In the genomic region with DNA sequence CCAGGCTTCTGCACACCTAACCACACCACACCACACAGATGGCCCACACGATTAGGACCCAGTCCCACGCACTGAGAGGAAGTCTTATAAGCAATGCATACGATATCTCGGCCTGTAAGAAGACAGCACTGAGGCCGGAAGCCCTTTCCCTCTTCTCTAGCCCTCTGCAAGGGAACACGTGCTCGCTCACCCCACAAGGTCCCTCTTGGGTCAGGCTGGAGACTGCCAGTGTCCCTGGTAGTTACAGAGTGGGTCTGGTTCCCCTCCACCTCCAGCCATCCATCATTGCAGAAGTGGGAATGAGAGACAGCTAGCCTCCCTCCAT, we compare ENCODE assay signal across 9 mouse cellular contexts. TPM values are rescaled to one million over a fixed set of nuclear protein-coding genes. Genes with fewer than 3 reads are reported as not detected.
A peak's percentile ranks its signal among the peaks of the same experiment; 100 is the strongest.
DNase-seq lines count a peak whose midpoint lies in the region; ATAC-seq and TF ChIP-seq lines count a peak whose summit lies in the region.
"Had no signal": no experiment of that assay in that cellular context is flagged by ENCODE, and none has a peak within 500 bp of the region (broad histone marks: within the 10 kb centered on the region; RNA-seq: fewer than 3 reads in every experiment).

No protein-coding gene starts in this region.

- no peak for ATAC-seq in neural tube, embryonic 11.5 days (ENCODE audit: insufficient read depth, low FRiP score, low TSS enrichment)
- no peak for ATAC-seq in heart, embryonic 14.5 days (ENCODE audit: insufficient number of reproducible peaks, insufficient read depth, low FRiP score, low read depth)
- ATAC-seq in liver, embryonic 14.5 days (ENCODE audit: insufficient read depth) = peak; percentile 31
- ATAC-seq in neural tube, embryonic 14.5 days (ENCODE audit: low read depth) = no peak

- no peak overlapping the region for H3K27ac ChIP-seq in neural tube, embryonic 11.5 days (ENCODE audit: low read depth, low read length)
- H3K27ac ChIP-seq in heart, embryonic 14.5 days (replicated peaks in 1 of 2; ENCODE audit: control insufficient read depth in 1 of 2, insufficient read depth in 1 of 2, low read depth in 2 of 2, low read length in 2 of 2) = no peak overlapping the region
- H3K27ac ChIP-seq in liver, embryonic 14.5 days = peak overlapping the region; percentile 19
- no peak overlapping the region for H3K27ac ChIP-seq in neural tube, embryonic 14.5 days (ENCODE audit: low read depth, low read length)

- H3K9me3 ChIP-seq in neural tube, embryonic 11.5 days (ENCODE audit: control insufficient read depth, low read length) = no peaks in the 10 kb centered on the region
- no peaks in the 10 kb centered on the region for H3K9me3 ChIP-seq in heart, embryonic 14.5 days (ENCODE audit: control insufficient read depth, low read length)
- no peaks in the 10 kb centered on the region for H3K9me3 ChIP-seq in liver, embryonic 14.5 days (ENCODE audit: control insufficient read depth, low read length)
- no peaks in the 10 kb centered on the region for H3K9me3 ChIP-seq in neural tube, embryonic 14.5 days (ENCODE audit: control insufficient read depth, low read length)

- H3K9ac ChIP-seq in neural tube, embryonic 11.5 days (ENCODE audit: low read length) = peak overlapping the region; percentile 98
- H3K9ac ChIP-seq in heart, embryonic 14.5 days (ENCODE audit: low read length) = peak overlapping the region; percentile 99
- peak overlapping the region; percentile 61 for H3K9ac ChIP-seq in liver, embryonic 14.5 days (replicated peaks)
- peak overlapping the region; percentile 97 for H3K9ac ChIP-seq in neural tube, embryonic 14.5 days (replicated peaks; ENCODE audit: low read depth, low read length)

- TF ChIP-seq CTCF in liver, embryonic 14.5 days (IDR thresholded peaks at IDR 0.05; ENCODE audit: low read depth) = no peak

- H3K4me2 ChIP-seq in neural tube, embryonic 11.5 days (ENCODE audit: low read depth) = peak overlapping the region; percentile 92
- H3K4me2 ChIP-seq in heart, embryonic 14.5 days (ENCODE audit: low read length) = peak overlapping the region; percentile 93
- peak overlapping the region; percentile 99 for H3K4me2 ChIP-seq in liver, embryonic 14.5 days (ENCODE audit: low read depth)
- H3K4me2 ChIP-seq in neural tube, embryonic 14.5 days (ENCODE audit: low read depth, low read length) = peak overlapping the region; percentile 98

- no peaks in the 10 kb centered on the region for H3K36me3 ChIP-seq in neural tube, embryonic 11.5 days (ENCODE audit: control insufficient read depth, insufficient read depth, low read length)
- H3K36me3 ChIP-seq in heart, embryonic 14.5 days (ENCODE audit: control insufficient read depth, insufficient read depth, low read length) = peaks cover 13% of the 10 kb centered on the region
- H3K36me3 ChIP-seq in liver, embryonic 14.5 days (replicated peaks; ENCODE audit: control insufficient read depth, insufficient read depth, low read depth) = no peaks in the 10 kb centered on the region
- H3K36me3 ChIP-seq in neural tube, embryonic 14.5 days (ENCODE audit: control insufficient read depth, insufficient read depth, low read length) = no peaks in the 10 kb centered on the region

- peaks cover 30% of the 10 kb centered on the region for H3K4me1 ChIP-seq in neural tube, embryonic 11.5 days (ENCODE audit: control insufficient read depth, insufficient read depth, low read length)
- peaks cover 32 to 55% of the 10 kb centered on the region in 2 experiments for H3K4me1 ChIP-seq in heart, embryonic 14.5 days (ENCODE audit: control insufficient read depth in 2 of 2, insufficient read depth in 2 of 2, low read length in 2 of 2)
- H3K4me1 ChIP-seq in liver, embryonic 14.5 days (replicated peaks; ENCODE audit: control insufficient read depth in 2 of 2, insufficient read depth in 2 of 2, low read length in 1 of 2) = peaks cover 57 to 75% of the 10 kb centered on the region in 2 experiments
- peaks cover 48% of the 10 kb centered on the region for H3K4me1 ChIP-seq in neural tube, embryonic 14.5 days (ENCODE audit: control insufficient read depth, insufficient read depth, low read length)

- H3K27me3 ChIP-seq in neural tube, embryonic 11.5 days (ENCODE audit: control insufficient read depth, insufficient read depth, low read length) = no peaks in the 10 kb centered on the region
- H3K27me3 ChIP-seq in heart, embryonic 14.5 days (ENCODE audit: control insufficient read depth, insufficient read depth, low read length) = no peaks in the 10 kb centered on the region
- H3K27me3 ChIP-seq in liver, embryonic 14.5 days (ENCODE audit: control insufficient read depth, insufficient read depth, low read length) = no peaks in the 10 kb centered on the region
- no peaks in the 10 kb centered on the region; the same call in 1 of the 2 replicates for H3K27me3 ChIP-seq in neural tube, embryonic 14.5 days (ENCODE audit: control insufficient read depth, insufficient read depth, low read length)

- peak overlapping the region; percentile 97 for H3K4me3 ChIP-seq in neural tube, embryonic 11.5 days (ENCODE audit: low read depth, low read length)
- H3K4me3 ChIP-seq in heart, embryonic 14.5 days (ENCODE audit: control insufficient read depth in 1 of 2, insufficient read depth in 1 of 2, low read depth in 1 of 2, low read length in 2 of 2) = peak overlapping the region; percentile 15 to 98
- peak overlapping the region; percentile 55 to 64 for H3K4me3 ChIP-seq in liver, embryonic 14.5 days (ENCODE audit: insufficient read depth in 1 of 2, low read depth in 2 of 2, low read length in 2 of 2)
- H3K4me3 ChIP-seq in neural tube, embryonic 14.5 days (ENCODE audit: low read depth, low read length) = peak overlapping the region; percentile 98

- no peak for TF ChIP-seq EP300 in liver, embryonic 14.5 days (IDR thresholded peaks at IDR 0.05; ENCODE audit: low read depth)

- WGBS in neural tube, embryonic 11.5 days = 70% methylated on average over 7 of the region's 7 CpGs
- 47% methylated on average over 7 of the region's 7 CpGs for WGBS in heart, embryonic 14.5 days
- 3% methylated on average over 7 of the region's 7 CpGs for WGBS in liver, embryonic 14.5 days (ENCODE audit: insufficient replicate concordance)
- WGBS in neural tube, embryonic 14.5 days = 65% methylated on average over 7 of the region's 7 CpGs

- no peak for DNase-seq in neural tube, embryonic 11.5 days (ENCODE audit: low spot score)
- no peak for DNase-seq in neural tube, embryonic 10.5 days (ENCODE audit: extremely low spot score, low spot score)
- DNase-seq in liver, embryonic 14.5 days (ENCODE audit: low read depth in 3 of 3, low spot score in 3 of 3) = peak; percentile 59 to 61 (median 61)
- no peak for DNase-seq in ovary, postnatal 14 days (ENCODE audit: low spot score)
- no peak for DNase-seq in layer of hippocampus, adult 11-12 months (ENCODE audit: low spot score)
- DNase-seq in adrenal gland, postnatal 10 days = no peak

RNA-seq across cellular contexts. Expression of gene Csk, which starts 9.6 kb away (rescaled TPM):
- polyA plus RNA-seq in neural tube, embryonic 11.5 days (2014; fragmentation: Nextera tagmentation; extraction: Ambion mirVana) = 29.9 and 35.2 TPM in 2 replicates
- 13.1 and 14.9 TPM in 2 replicates for polyA plus RNA-seq in heart, embryonic 14.5 days (2014; fragmentation: Nextera tagmentation; extraction: Ambion mirVana)
- 22.7 and 26.3 TPM in 2 replicates for polyA plus RNA-seq in liver, embryonic 14.5 days (2012; rRNA removed)
- polyA plus RNA-seq in liver, embryonic 14.5 days (2014; fragmentation: Nextera tagmentation; extraction: Ambion mirVana) = 11.1 and 13.8 TPM in 2 replicates
- polyA plus RNA-seq in neural tube, embryonic 14.5 days (2014; fragmentation: Nextera tagmentation; extraction: Ambion mirVana) = 33.4 and 46.2 TPM in 2 replicates
- total RNA-seq in adrenal gland, postnatal 10 days (2021) = 10 to 100 TPM; 61.5 to 63.7 TPM

RNA-seq across cellular contexts. Expression of gene Lman1l, which starts 23.2 kb away (rescaled TPM):
- polyA plus RNA-seq in neural tube, embryonic 11.5 days (2014; fragmentation: Nextera tagmentation; extraction: Ambion mirVana) = not detected in 2 replicates
- polyA plus RNA-seq in heart, embryonic 14.5 days (2014; fragmentation: Nextera tagmentation; extraction: Ambion mirVana) = 0.12 TPM in 1 of 2 replicates, not detected in the other
- polyA plus RNA-seq in liver, embryonic 14.5 days (2012; rRNA removed) = not detected in 2 replicates
- polyA plus RNA-seq in liver, embryonic 14.5 days (2014; fragmentation: Nextera tagmentation; extraction: Ambion mirVana) = not detected in 2 replicates
- not detected in 2 replicates for polyA plus RNA-seq in neural tube, embryonic 14.5 days (2014; fragmentation: Nextera tagmentation; extraction: Ambion mirVana)
- total RNA-seq in adrenal gland, postnatal 10 days (2021) = not detected

RNA-seq across cellular contexts. Expression of gene Cplx3, which starts 37.7 kb away (rescaled TPM):
- 0.42 TPM in 1 of 2 replicates, not detected in the other for polyA plus RNA-seq in neural tube, embryonic 11.5 days (2014; fragmentation: Nextera tagmentation; extraction: Ambion mirVana)
- not detected in 2 replicates for polyA plus RNA-seq in heart, embryonic 14.5 days (2014; fragmentation: Nextera tagmentation; extraction: Ambion mirVana)
- polyA plus RNA-seq in liver, embryonic 14.5 days (2012; rRNA removed) = not detected in 2 replicates
- not detected in 2 replicates for polyA plus RNA-seq in liver, embryonic 14.5 days (2014; fragmentation: Nextera tagmentation; extraction: Ambion mirVana)
- 0.13 TPM in 1 of 2 replicates, not detected in the other for polyA plus RNA-seq in neural tube, embryonic 14.5 days (2014; fragmentation: Nextera tagmentation; extraction: Ambion mirVana)
- not detected for total RNA-seq in adrenal gland, postnatal 10 days (2021)

RNA-seq across cellular contexts. Expression of gene Cyp1a2, which starts 39.7 kb away (rescaled TPM):
- polyA plus RNA-seq in neural tube, embryonic 11.5 days (2014; fragmentation: Nextera tagmentation; extraction: Ambion mirVana) = not detected in 2 replicates
- polyA plus RNA-seq in heart, embryonic 14.5 days (2014; fragmentation: Nextera tagmentation; extraction: Ambion mirVana) = not detected in 2 replicates
- 0.06 and 0.11 TPM in 2 replicates for polyA plus RNA-seq in liver, embryonic 14.5 days (2012; rRNA removed)
- polyA plus RNA-seq in liver, embryonic 14.5 days (2014; fragmentation: Nextera tagmentation; extraction: Ambion mirVana) = 0.11 and 0.18 TPM in 2 replicates
- polyA plus RNA-seq in neural tube, embryonic 14.5 days (2014; fragmentation: Nextera tagmentation; extraction: Ambion mirVana) = not detected in 2 replicates
- total RNA-seq in adrenal gland, postnatal 10 days (2021) = 10 to 100 TPM; 14.5 to 36.5 TPM
- polyA plus RNA-seq: brain, embryonic 14.5 days had no signal

RNA-seq across cellular contexts. Expression of gene Cyp1a1, which starts 43.9 kb away (rescaled TPM):
- polyA plus RNA-seq in neural tube, embryonic 11.5 days (2014; fragmentation: Nextera tagmentation; extraction: Ambion mirVana) = not detected in 2 replicates
- polyA plus RNA-seq in heart, embryonic 14.5 days (2014; fragmentation: Nextera tagmentation; extraction: Ambion mirVana) = 0.12 TPM in 1 of 2 replicates, not detected in the other
- 0.13 and 0.15 TPM in 2 replicates for polyA plus RNA-seq in liver, embryonic 14.5 days (2012; rRNA removed)
- not detected in 2 replicates for polyA plus RNA-seq in liver, embryonic 14.5 days (2014; fragmentation: Nextera tagmentation; extraction: Ambion mirVana)
- polyA plus RNA-seq in neural tube, embryonic 14.5 days (2014; fragmentation: Nextera tagmentation; extraction: Ambion mirVana) = 0.09 and 0.13 TPM in 2 replicates
- total RNA-seq in adrenal gland, postnatal 10 days (2021) = under 1 TPM; 0.15 to 0.45 TPM

Comparison
In these comparisons a context has a peak if more than half of its experiments do, and no peak if none do; other contexts are left out.
1. DNase-seq: peak in liver, embryonic 14.5 days (3 of 3); none in neural tube, embryonic 11.5 days (single experiment), neural tube, embryonic 10.5 days (single experiment), ovary, postnatal 14 days (single experiment), layer of hippocampus, adult 11-12 months (single experiment) and adrenal gland, postnatal 10 days (single experiment).
2. Peak in every context shown above with its lines, with median percentiles within 50 percentile points of each other: H3K4me2 ChIP-seq, H3K4me3 ChIP-seq and H3K9ac ChIP-seq.